Mouse (Mus musculus): ENCODE results near the gene Mindy1.
"Not testable (repeated sequence)": the region's sequence is repeated elsewhere in the genome, so short reads cannot be mapped to it uniquely, and the experiment has no call there.

Gene Mindy1

GRCm38 (mm10) chr3:95324454-95325144, 43.5 kb downstream of the Mindy1 start:
- DNase-seq, result no peak

GRCm38 (mm10) chr3:95328803-95329404, 47.8 kb downstream of the Mindy1 start:
- DNase-seq, result no peak

- DNase-seq, result no peak
These were observed 50.4 kb downstream of the Mindy1 start for GRCm38 (mm10) chr3:95331528-95331927.

- no peak for DNase-seq
These were observed 56.2 kb downstream of the Mindy1 start for GRCm38 (mm10) chr3:95337345-95337744.

GRCm38 (mm10) chr3:95338251-95338650, 57.1 kb downstream of the Mindy1 start:
- no peak for DNase-seq

GRCm38 (mm10) chr3:95343356-95344000, 62.3 kb downstream of the Mindy1 start:
- DNase-seq, result not testable (repeated sequence)
